Mouse (Mus musculus): ENCODE data around the gene Tcf21. TPM values are rescaled to one million over a fixed set of nuclear protein-coding genes. Genes with fewer than 3 reads are reported as not detected.
A peak's percentile ranks its signal among the peaks of the same experiment; 100 is the strongest.

Gene Tcf21
- total and polyA plus RNA-seq, 2 experiments from 2014 or later, result 0.24 TPM; not detected in 1

- WGBS, result 11% methylated on average over 1 of the region's 1 CpGs
These were observed 1.3 kb upstream of the Tcf21 start for GRCm38 (mm10) chr10:22821267-22821666.

GRCm38 (mm10) chr10:22820841-22821240 is 867 bp upstream of the Tcf21 start:
- TF ChIP-seq CTCF (IDR thresholded peaks at IDR 0.05; ENCODE audit: low read depth), result no peak
- no peak overlapping the region for H3K27ac ChIP-seq (ENCODE audit: low read depth, low read length)
- no peaks in the 10 kb centered on the region for H3K4me1 ChIP-seq (ENCODE audit: insufficient read depth)
- WGBS, result 14% methylated on average over 2 of the region's 2 CpGs
- no peaks in the 10 kb centered on the region for H3K9me3 ChIP-seq (ENCODE audit: low read length)
- peaks cover 75% of the 10 kb centered on the region for H3K27me3 ChIP-seq (ENCODE audit: insufficient read depth, low read length)
- no peak overlapping the region for H3K4me3 ChIP-seq (ENCODE audit: low read depth, low read length)
- ATAC-seq (no peak), DNase-seq (no peak)
- no peak overlapping the region for H3K9ac ChIP-seq
- H3K36me3 ChIP-seq (ENCODE audit: insufficient read depth), result no peaks in the 10 kb centered on the region
- H3K4me2 ChIP-seq (ENCODE audit: low read depth), result no peak overlapping the region

More at GRCm38 (mm10) chr10:22821267-22821666, 1.3 kb upstream of the Tcf21 start:
- Histone ChIP-seq H3K9ac (no peak overlapping the region), H3K4me1 (ENCODE audit: insufficient read depth) (no peaks in the 10 kb centered on the region), H3K36me3 (ENCODE audit: insufficient read depth) (no peaks in the 10 kb centered on the region), H3K27ac (ENCODE audit: low read depth, low read length) (no peak overlapping the region), H3K9me3 (ENCODE audit: low read length) (no peaks in the 10 kb centered on the region), H3K4me3 (ENCODE audit: low read depth, low read length) (no peak overlapping the region), H3K27me3 (ENCODE audit: insufficient read depth, low read length) (peaks cover 70% of the 10 kb centered on the region), H3K4me2 (ENCODE audit: low read depth) (no peak overlapping the region)
- TF ChIP-seq CTCF (IDR thresholded peaks at IDR 0.05; ENCODE audit: low read depth), result no peak
- DNase-seq (no peak), ATAC-seq (no peak)

GRCm38 (mm10) chr10:22819239-22819870 is 619 bp downstream of the Tcf21 start:
- no peaks in the 10 kb centered on the region for H3K36me3 ChIP-seq (ENCODE audit: insufficient read depth)
- peak; percentile 50; the same call in 1 of the 2 replicates for ATAC-seq
- no peak overlapping the region for H3K9ac ChIP-seq
- no peak overlapping the region for H3K4me2 ChIP-seq (ENCODE audit: low read depth)
- whole genome bisulfite sequencing, result under 1% methylated on average over 42 of the region's 42 CpGs
- no peak for TF ChIP-seq CTCF (IDR thresholded peaks at IDR 0.05; ENCODE audit: low read depth)
- no peaks in the 10 kb centered on the region for H3K9me3 ChIP-seq (ENCODE audit: low read length)
- peaks cover 88% of the 10 kb centered on the region for H3K27me3 ChIP-seq (ENCODE audit: insufficient read depth, low read length)
- H3K4me3 ChIP-seq (ENCODE audit: low read depth, low read length), result no peak overlapping the region; the same call in 1 of the 2 replicates
- no peaks in the 10 kb centered on the region for H3K4me1 ChIP-seq (ENCODE audit: insufficient read depth)
- peak; percentile 18 for DNase-seq
- no peak overlapping the region for H3K27ac ChIP-seq (ENCODE audit: low read depth, low read length)

GRCm38 (mm10) chr10:22818600-22819238 is 1.3 kb downstream of the Tcf21 start:
- H3K4me2 ChIP-seq (ENCODE audit: low read depth), result no peak overlapping the region
- no peaks in the 10 kb centered on the region for H3K4me1 ChIP-seq (ENCODE audit: insufficient read depth)
- ATAC-seq (no peak), DNase-seq (peak; percentile 74)
- H3K4me3 ChIP-seq (ENCODE audit: low read depth, low read length), result no peak overlapping the region; the same call in 1 of the 2 replicates
- no peaks in the 10 kb centered on the region for H3K9me3 ChIP-seq (ENCODE audit: low read length)
- H3K27me3 ChIP-seq (ENCODE audit: insufficient read depth, low read length), result peaks cover 88% of the 10 kb centered on the region
- no peak overlapping the region for H3K9ac ChIP-seq
- no peak for TF ChIP-seq CTCF (IDR thresholded peaks at IDR 0.05; ENCODE audit: low read depth)
- WGBS, result under 1% methylated on average over 12 of the region's 12 CpGs
- H3K36me3 ChIP-seq (ENCODE audit: insufficient read depth), result no peaks in the 10 kb centered on the region
- no peak overlapping the region for H3K27ac ChIP-seq (ENCODE audit: low read depth, low read length)

GRCm38 (mm10) chr10:22817976-22818375 is 2.0 kb downstream of the Tcf21 start:
- ATAC-seq (no peak), DNase-seq (no peak)
- no peak for TF ChIP-seq CTCF (IDR thresholded peaks at IDR 0.05; ENCODE audit: low read depth)
- Histone ChIP-seq H3K4me2 (ENCODE audit: low read depth) (no peak overlapping the region), H3K27ac (ENCODE audit: low read depth, low read length) (no peak overlapping the region), H3K4me1 (ENCODE audit: insufficient read depth) (no peaks in the 10 kb centered on the region), H3K36me3 (ENCODE audit: insufficient read depth) (no peaks in the 10 kb centered on the region), H3K9me3 (ENCODE audit: low read length) (no peaks in the 10 kb centered on the region), H3K27me3 (ENCODE audit: insufficient read depth, low read length) (peaks cover 90% of the 10 kb centered on the region), H3K9ac (no peak overlapping the region), H3K4me3 (ENCODE audit: low read depth, low read length) (no peak overlapping the region)
- 6% methylated on average over 4 of the region's 4 CpGs for WGBS

- TF ChIP-seq CTCF (IDR thresholded peaks at IDR 0.05; ENCODE audit: low read depth), result no peak
- ATAC-seq, result no peak
- peaks cover 86% of the 10 kb centered on the region for H3K27me3 ChIP-seq (ENCODE audit: insufficient read depth, low read length)
- no peaks in the 10 kb centered on the region for H3K36me3 ChIP-seq (ENCODE audit: insufficient read depth)
- no peak for DNase-seq
- no peaks in the 10 kb centered on the region for H3K9me3 ChIP-seq (ENCODE audit: low read length)
- WGBS, result 2% methylated on average over 18 of the region's 18 CpGs
- H3K27ac ChIP-seq (ENCODE audit: low read depth, low read length), result no peak overlapping the region
- H3K4me3 ChIP-seq (ENCODE audit: low read depth, low read length), result no peak overlapping the region
- no peak overlapping the region for H3K4me2 ChIP-seq (ENCODE audit: low read depth)
- no peak overlapping the region for H3K9ac ChIP-seq
- no peaks in the 10 kb centered on the region for H3K4me1 ChIP-seq (ENCODE audit: insufficient read depth)
These were observed 2.4 kb downstream of the Tcf21 start for GRCm38 (mm10) chr10:22817561-22817960.

- TF ChIP-seq CTCF (IDR thresholded peaks at IDR 0.05; ENCODE audit: low read depth), result no peak
- H3K4me1 ChIP-seq (ENCODE audit: insufficient read depth), result no peaks in the 10 kb centered on the region
- no peaks in the 10 kb centered on the region for H3K9me3 ChIP-seq (ENCODE audit: low read length)
- H3K27me3 ChIP-seq (ENCODE audit: insufficient read depth, low read length), result peaks cover 87% of the 10 kb centered on the region
- H3K4me3 ChIP-seq (ENCODE audit: low read depth, low read length), result no peak overlapping the region
- DNase-seq (no peak), ATAC-seq (no peak)
- no peaks in the 10 kb centered on the region for H3K36me3 ChIP-seq (ENCODE audit: insufficient read depth)
- H3K27ac ChIP-seq (ENCODE audit: low read depth, low read length), result no peak overlapping the region
- WGBS, result under 1% methylated on average over 28 of the region's 28 CpGs
- H3K4me2 ChIP-seq (ENCODE audit: low read depth), result no peak overlapping the region
- no peak overlapping the region for H3K9ac ChIP-seq
These were observed 3.7 kb downstream of the Tcf21 start for GRCm38 (mm10) chr10:22816237-22816762.
